Mouse (Mus musculus) A20 (cell line): Measurements from ENCODE around the gene Rims3.

Experiments used
- DNase-seq: peaks from one replicate; pipeline ENCODE4 v3.0.0-alpha.2; 2011; ENCODE audit warnings: low read depth, low spot score

Rims3 gene

DNA sequence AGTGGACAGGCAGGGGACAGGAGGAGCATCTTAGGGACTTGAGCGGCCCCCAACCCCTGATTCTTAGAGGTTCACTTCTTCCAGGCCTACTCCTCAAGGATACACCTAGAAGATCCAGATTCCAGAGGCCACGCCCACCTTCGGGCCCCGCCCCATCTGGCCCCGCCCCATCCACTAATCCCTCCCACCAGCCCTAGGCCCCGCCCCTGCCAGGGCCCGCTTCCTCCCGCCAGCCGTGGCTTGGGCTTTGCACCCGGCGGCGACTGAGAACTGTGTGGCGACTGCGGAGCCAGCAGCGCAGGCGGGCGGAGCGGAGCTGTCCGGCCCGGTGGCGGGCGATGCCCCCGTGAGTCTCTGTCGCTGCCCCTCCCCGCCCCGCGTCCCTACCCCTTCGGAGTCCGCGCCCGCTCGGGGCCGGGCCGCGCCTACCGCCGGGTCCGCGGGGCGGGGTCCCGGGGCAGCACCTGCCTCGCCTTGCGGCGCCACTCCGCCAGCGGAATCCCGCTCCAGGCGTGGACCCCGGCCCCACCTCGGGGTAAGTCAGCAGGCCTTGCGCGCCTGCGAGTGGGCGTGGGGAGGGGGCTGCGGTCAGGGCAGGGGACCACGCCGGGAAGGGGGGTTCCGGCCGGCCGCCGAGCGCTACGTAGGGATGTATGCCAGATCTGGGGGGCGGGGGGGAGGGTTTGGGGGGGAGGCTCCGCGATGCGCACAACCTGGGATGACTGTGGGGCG is at the start of gene Rims3:
Gene Rims3 (plus strand): TSS at position 229 of the 732 bp plus-strand sequence.
- no peak for DNase-seq

DNA sequence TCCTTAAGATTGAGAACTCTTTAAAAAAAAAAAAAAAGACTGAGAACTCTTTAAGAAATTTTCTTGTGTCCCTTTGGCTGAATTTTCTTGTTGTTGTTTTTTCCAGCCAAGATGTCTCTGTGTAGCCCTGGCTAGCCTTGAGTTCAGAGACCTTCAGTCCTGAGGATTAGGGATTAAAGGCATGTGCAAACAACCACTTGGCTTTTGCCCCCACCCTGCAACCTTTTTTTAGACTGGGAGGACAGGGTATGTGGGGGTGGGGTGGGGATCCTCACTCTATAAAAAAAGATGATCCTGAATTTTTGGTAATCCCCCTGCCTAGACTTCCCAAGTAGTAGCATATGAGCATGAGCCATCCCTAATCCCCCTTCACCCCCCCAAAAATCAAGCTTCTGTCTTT is 48.8 kb upstream of the Rims3 start:
- DNase-seq = no peak

DNA sequence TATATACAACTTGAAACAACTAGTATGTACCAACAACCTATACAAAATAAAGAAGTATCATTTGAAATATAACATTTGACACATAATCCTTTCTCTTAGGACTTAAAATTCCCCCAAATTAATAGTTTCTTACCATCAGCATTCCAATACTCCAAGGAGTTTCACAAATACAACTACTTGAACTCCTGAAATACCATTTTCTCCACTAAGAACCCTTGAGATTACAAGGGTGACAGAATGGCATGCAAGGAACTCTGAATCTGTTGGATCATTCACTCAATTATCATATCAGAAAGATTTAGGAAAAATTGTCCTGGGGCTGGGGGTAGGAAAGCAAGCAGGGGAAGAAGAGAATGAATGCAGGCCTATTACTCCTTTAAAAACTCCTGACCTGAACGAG is 40.9 kb upstream of the Rims3 start:
- DNase-seq = no peak

DNA sequence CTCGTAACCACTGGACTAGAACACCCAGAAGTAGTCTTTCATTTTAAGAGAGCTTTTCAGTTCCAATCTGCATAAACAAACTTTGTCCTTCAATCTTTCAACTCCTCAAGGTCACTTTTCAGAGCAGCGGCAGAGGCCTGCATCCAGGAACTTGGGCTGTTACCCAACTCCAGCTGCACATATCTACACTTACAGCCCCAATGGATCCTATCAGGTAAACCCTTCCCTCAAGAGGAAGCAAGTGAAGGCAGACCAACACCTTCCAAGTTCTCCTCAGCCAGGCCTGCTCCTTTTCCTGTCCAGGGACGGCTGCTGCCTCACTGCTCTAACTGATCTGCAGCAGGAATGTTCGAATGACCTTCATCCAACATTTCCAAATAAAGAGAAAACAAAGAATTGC is 40.4 kb upstream of the Rims3 start:
- no peak for DNase-seq

GRCm38 (mm10) chr4:120815163-120815562 is 39.5 kb upstream of the Rims3 start:
- DNase-seq = no peak

DNA sequence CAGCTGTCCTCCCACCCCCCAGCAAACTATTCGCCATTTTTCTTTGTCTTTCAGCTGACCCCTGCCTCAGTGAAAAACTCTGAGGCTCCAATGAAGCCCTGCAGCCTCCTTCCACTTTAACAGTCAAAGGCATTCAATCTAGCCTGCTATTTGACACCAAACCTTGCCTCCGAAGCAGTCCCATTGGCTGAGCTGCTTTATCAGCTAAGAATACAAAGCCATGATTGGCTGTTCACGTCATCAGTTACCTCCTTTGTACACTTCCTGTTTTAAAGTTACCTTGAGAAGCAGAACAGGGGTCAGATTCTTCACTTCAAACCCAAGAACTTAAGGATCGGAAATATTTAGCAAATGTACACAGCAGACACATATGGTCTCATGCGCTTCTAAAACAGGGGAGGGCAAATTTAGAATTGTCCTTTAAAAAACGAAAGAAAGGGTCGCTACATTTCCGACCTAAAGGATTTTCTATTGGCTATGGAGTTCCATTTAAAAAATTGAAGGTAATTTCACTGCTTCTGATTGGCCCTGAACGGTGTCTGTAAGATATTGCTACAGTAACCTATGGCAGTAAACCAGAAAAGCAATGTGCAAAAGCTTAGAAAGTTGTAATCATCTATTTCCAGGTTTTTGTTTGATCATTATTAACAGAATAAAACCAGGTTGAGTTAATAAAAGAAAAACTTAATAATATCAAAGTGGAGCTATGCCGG is 38.8 kb upstream of the Rims3 start:
- peak; percentile 93 for DNase-seq

DNA sequence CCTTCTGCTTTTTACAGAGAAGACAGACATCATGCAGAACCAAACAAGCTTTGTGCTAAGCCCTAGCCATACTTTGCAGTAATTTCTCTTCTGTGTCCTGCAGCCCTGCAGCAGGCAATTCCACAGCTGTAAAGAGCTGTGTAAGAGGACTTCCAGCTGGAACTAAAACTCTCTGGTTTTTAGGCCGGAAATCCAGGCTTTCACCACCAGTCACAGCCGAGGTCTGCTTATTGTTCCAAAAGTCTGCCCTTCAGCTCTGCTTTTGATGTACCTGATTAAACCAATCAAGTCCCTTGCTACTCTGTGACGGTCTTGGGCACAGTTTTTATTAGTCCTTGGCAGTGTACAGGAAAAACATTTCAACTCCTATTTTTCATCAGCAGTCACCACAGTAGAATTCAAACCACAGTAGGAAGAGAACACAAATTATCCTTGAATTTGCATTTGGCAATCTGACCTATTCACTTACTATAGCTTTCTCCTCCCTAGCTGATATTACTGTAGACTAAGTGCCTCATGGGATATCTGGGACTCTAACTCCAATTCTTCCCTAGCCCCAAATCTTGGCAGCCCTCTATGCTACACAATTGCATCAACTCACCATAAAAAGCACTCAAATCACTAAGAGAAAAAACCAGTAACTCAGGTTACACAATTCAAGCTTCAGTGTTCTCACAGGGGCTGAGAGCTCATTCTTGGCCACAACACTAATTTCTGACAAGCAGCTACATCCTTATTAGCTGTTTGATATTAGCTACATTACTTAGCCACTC is 37.4 kb upstream of the Rims3 start:
- DNase-seq = no peak

- no peak for DNase-seq
These were observed 36.7 kb upstream of the Rims3 start for GRCm38 (mm10) chr4:120817951-120818350.

GRCm38 (mm10) chr4:120819296-120819695 is 35.3 kb upstream of the Rims3 start:
- no peak for DNase-seq

GRCm38 (mm10) chr4:120819871-120820270 is 34.7 kb upstream of the Rims3 start:
- DNase-seq = no peak

- DNase-seq = no peak
These were observed 32.3 kb upstream of the Rims3 start for GRCm38 (mm10) chr4:120822191-120822911.

- DNase-seq = peak; percentile 96
These were observed 29.5 kb upstream of the Rims3 start for GRCm38 (mm10) chr4:120825100-120825553.

- DNase-seq = peak; percentile 99
These were observed 28.9 kb upstream of the Rims3 start for GRCm38 (mm10) chr4:120825577-120826326.

DNA sequence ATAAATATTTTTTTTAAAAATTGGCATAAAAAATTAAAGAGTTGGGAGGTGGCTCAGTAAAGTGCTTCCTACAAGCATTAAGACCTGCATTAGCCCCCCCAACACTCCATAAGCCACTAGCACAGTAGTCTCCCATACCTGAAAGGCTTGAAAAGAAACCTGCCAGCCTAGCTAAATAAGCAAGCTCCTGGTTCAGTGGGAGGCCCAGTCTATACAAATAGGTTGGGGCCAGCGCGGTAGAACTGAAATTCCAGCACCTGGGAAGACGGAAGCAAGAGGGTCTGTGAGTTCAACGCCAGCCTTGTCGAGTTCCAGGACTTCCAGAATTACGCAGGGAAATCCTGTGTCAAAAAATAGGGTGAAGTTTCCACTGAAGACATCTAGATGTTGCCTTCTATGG is 28.2 kb upstream of the Rims3 start:
- no peak for DNase-seq

- no peak for DNase-seq
These were observed 23.8 kb upstream of the Rims3 start for GRCm38 (mm10) chr4:120830767-120831166.

GRCm38 (mm10) chr4:120831472-120831871 is 23.1 kb upstream of the Rims3 start, which contains the start of gene Nfyc:
Gene Nfyc, minus strand, starts transcription at chr4:120831572.
- DNase-seq = no peak

GRCm38 (mm10) chr4:120841342-120841741 is 13.3 kb upstream of the Rims3 start:
- no peak for DNase-seq

DNA sequence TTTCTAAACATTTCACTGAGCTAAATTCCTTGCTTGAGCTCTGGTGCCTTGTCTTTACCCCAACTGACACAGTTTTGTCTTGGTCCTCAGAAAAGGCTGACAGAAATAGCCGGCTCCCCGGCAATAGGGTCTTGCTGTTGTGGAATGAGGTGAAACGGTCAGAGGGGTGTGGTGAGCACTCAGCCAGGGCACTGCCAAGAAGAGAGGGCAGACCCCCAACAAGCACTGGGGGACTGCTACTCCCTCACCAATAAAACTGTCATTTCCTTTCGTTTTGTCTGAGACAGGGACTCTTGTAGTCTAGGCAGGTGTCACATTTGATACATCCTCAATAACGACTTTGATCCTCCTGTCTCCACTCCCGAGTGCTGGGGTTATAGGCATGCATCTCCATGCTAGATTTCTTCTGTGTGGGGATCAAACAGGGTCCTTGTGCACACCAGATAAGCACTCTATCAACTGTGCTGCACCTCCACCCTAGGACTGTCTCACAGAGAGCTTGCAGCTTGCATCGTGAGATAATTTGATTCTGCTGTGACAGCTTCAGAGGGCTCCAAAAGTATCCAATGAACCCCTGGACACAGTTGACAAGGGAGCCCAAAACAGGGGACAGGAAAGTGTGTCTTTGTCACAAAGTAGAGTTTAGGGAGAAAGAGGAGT is 10.1 kb upstream of the Rims3 start:
- no peak for DNase-seq

DNA sequence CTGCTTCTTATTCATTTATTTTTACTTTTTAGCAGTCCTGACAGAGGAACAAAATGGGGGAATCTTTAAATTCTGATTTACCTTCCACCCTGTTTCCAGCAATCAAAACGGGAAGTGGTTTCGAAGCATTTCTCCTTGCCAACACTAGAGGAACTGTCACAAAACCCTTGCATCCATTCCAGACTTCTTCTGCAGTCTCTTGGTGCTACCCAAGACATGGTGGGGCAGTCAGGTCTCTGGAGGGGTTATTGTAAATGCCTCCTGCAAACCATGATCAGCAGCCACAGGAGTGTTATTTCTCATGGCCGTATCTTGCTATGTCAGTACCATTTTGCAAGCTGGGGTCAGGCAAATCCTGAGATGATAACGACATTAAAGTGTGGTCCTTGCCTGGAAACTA is 9.5 kb upstream of the Rims3 start:
- DNase-seq = no peak

DNA sequence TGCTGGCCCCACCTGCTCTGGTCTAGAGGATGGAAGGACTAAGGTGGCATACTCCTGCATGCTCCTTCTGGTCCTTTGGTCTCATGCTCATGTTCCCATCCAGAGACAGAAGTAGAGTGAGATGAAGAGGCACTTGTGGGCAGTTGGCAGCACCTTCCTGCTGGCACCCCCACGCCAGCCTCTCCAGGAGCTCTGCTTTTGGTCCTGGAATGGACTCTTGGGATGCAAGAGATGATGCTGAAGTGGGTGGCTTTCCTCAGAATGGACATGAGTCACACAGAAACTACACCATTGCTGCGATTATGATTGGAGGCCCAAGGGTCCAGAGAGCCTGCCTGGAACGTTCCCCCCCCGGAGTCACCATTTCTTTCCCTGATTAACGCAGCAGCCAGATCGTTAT is 5.7 kb upstream of the Rims3 start:
- DNase-seq = no peak
